Mouse (Mus musculus) layer of hippocampus, postnatal 36 days (tissue): ENCODE results near the gene Nxpe3. TPM values are rescaled to one million over a fixed set of nuclear protein-coding genes. Genes with fewer than 3 reads are reported as not detected.
"Not testable (repeated sequence)": the region's sequence is repeated elsewhere in the genome, so short reads cannot be mapped to it uniquely, and the experiment has no call there.

Experiments
- DNase-seq, 2 experiments: peaks; one replicate each; pipeline ENCODE4 v3.0.0; 2022
- total RNA-seq, 2 experiments: library from RNA; stranded (reverse); gene quantifications; 2 replicates each; pipeline ENCODE4 v1.2.3; 2021

Nxpe3 gene
- total RNA-seq, 2 experiments from 2014 or later = 11.7 to 12.0 TPM

DNA sequence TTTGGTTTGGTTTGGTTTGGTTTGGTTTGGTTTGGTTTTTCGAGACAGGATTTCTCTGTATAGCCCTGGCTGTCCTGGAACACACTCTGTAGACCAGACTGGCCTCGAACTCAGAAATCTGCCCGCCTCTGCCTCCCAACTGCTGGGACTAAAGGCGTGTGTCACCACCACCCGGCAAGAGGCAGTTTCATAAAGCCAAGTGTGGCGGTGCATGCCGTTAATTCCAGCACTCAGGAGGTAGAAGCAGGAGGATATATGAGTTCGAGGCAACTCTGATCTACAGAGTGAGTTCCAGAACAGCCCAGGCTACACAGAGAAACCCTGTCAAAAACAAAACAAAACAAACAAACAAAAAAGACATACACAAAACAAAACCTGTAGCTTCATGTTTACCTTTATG lies 57.4 kb downstream of the Nxpe3 start:
- DNase-seq = not testable (repeated sequence)

DNA sequence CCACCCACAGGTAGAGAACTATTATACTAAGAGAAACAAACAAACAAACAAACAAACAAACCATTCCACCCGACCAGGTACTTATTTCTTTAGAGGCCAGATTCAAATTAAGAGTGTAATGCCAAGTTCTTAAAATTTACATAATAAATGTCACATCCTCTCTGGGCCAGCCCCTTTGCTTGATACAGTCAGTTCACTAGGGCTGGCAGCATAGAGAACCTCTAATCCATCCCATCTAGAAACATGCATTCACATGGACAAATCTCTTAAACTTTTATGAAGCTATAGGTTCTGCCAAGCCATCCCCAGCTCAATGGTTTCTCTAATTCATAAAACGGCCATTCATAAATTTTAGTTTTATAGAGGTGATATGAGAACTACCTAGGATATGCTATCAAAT lies 57.9 kb downstream of the Nxpe3 start:
- no peak for DNase-seq

DNA sequence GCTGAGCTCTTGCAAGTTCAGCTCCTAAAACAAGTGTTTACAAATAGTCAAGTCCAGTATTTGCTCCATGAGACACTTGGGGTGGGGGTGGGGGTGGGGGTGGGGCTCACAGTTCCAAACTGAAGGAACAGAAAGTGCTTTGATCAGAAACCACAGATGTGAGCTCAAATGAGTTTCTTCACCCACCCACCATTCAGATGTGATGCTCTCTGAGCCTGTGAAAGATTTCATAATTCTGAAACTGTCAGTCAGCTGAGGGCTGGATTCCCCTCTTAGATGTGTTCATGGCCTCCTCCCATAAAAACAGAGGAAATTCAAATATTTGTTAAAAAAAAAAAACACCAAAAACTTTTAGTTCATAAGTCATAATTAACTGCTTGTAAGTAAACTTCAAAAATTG lies 59.3 kb downstream of the Nxpe3 start:
- no peak for DNase-seq

DNA sequence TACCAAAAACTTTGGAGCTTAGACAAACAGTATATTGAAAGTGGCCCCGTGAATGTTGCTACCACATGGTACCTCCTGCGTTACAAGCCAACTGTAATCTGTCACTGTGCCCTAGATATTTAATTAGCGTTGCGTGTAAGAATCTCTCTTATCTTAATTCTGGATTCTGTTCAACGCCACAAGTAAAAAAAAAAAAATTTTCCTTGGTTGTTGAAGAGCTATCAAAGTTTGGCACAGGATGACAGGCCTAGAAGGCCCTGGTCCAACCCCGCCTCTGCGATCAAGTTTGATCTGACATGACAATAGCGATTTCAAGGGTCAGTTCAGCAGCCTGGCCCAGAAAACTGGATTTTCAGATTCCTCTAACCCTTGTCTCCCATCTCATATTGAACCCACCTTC lies 62.5 kb downstream of the Nxpe3 start:
- DNase-seq = no peak

DNA sequence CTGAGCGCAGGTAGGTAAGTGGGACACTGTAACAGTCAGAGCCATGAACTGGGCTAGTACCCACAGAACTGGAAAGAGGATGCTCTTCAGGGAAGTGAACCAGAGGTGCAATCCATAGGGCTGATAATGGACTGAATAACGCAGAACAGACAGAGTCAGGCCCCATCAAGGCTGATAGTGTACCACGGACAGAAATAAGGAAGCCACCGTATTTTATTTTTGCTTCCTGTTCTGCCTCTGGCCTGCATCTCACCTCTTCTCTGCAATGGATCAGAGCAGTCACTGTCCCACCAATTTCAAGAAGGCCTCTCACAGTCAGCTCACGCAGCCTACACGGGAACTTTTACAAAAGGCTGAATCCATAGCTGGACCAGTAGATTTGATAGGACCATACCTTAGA lies 63.0 kb downstream of the Nxpe3 start:
- DNase-seq = no peak

DNA sequence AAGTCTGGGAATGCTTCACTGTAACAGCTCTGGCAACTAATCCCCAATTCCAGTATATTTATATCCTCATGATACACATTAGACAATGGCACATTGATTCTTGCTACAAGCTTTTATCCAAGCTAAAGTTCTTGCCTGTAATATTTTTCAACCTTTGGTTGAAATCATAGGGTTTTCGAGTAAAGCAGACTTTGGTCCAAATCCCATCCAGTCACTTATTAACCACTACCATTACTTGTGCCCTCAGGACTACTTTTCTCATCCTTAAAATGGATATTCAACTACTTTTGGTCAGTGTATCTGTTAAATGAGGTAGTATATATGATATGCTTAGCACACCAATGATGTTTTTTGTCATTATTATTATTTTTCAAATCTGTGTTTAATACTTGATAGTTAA lies 63.6 kb downstream of the Nxpe3 start:
- no peak for DNase-seq

DNA sequence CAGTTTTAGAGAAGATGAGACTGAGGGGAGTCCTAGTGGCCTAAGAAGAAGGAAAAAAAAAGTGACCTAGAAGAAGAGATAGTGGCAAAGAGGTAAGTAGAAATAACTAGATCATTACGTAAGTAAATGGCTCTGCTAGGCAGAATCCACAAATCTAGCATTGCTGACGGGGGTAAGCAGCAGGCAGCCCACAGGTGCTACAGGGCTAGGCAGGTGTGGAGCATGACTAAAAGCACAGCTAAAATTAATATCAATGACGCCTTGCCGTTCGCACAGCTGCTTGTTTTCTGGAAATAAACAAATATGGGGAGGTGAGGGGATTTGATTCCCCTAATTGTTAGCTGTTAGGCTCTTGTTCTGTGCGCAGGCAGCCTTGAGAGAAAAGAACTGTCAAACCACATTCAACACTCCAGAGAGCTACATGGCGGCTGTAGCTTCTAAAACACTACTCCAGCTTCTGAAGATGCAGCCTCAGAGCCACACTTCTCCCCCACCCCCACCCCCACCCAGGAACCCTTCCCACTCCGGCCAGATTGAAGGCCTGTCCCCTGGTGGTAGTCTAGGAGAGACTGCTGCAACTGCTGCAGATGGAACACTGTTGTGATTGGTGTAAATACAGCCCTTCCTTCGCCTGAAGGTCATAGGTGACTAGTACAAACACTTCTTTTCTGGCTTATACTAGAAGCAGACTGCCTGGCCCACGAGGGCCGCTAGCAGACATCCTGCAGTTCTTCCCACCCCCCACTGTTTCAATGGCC lies 71.5 kb downstream of the Nxpe3 start:
- DNase-seq = no peak

DNA sequence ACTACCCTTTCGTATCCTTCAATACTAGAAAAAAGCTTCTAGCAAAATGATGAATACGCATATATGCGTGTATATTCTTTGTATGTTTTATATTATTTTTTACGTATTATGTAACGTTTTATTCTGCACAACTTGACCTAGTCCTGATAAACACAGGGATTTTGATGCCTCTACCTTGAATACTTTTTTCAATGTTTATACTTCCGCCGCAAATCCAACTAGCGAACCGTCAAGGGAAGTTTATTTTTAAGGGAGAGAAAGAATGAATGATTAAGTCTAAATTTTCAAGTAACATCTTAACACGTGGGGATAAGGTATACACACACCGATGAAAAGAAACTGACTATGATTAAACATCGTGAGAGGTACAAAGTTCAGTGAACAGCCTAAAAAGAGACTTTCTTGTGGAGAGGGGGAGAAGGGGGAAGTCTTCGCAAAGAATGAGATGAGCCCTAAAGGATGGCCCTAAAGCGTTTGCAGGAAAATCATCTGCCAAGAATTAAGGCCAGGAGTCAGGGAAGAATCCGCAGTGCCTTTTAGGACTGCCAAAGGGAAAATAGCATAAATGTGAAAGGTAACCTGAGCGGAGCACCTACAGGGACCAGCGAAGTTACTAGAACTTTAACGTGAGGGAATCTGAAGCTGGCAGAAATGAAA lies 72.2 kb downstream of the Nxpe3 start:
- no peak for DNase-seq

DNA sequence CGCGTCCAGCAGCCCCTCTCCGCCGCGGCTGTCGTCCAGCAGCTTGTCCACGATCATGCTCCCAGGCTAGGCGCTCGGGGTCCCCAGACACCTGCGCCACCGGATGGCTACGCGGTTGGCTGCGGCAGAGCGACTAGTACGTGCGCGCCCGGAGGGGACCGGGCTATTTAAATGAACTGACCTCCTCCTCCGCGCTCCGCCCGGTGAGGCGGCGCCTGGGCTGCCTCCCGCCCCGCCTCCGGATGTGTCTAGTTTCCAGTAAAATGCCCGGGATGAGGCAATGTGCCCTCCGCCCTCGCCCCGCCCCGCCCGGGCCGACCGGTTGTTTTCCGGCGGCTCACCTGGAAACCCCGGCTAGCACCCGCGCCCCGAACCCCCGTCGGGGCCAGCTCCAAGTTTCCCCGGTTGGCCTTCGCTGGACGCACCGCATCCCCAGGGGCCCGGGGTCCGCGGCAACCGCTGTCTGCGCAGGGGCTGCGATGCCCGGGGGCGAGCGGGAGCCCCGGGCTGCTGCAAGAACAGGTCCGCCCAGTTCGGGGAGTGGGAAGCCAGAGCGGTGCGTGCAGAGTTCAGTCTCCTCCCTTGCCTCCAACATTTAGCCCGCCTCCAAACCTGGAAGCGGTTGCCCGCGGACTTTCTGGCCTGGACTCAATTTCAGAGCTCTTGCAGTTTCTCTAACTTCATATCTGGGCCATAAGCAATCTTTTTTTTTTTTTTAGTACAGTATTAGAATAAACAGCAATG lies 72.9 kb downstream of the Nxpe3 start:
- peak; percentile 82 for DNase-seq

DNA sequence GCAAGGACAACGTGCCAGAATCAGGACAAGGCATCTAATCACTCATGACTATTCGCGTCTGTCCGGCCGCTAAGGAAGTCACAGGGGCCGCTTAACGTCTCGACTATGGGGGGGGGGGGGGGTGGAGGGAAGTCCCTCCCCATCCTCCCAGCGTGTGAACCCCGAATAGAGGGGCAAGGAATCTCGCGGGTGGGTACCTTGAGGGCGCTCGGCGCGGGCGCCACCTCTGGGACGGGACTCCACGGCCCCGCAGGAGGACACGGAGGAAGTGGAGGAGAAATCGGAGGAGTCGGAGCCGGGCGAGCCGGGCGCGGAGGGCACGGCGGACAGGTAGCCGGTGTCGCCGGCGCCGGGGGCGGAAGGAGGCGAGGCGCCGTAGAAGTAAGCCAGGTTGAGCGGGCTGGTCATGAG lies 73.5 kb downstream of the Nxpe3 start:
- no peak for DNase-seq

DNA sequence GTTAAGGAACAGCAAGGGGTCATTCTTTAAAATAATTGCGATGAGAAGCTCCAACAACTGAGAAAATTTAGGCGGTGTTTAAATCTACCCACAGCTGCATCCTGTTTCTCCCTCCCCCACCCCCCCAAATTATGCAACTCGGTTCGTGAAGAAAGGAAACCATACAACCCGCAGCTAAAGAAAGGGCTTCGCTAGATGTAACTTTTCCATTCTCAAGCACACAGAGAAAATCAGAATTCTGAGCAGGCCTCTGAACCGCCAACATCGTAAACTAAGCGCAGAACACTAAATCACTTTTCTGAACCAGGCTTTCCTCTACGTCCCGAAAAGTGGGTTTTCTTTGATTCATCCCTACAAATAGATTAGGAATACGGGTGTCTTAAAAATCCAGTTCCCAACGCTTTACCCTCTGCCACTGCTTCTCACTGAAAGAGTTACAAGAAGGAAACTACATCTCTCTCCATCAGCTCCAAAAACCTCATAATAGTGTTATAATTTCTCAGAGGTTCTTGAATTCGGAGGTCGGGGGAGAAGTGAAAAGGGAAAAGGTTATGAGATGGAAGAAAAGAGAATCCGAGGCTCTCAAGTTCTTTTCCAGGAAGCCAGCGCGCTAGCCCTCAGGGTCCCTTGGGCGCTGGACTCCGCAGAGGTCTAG lies 74.0 kb downstream of the Nxpe3 start:
- DNase-seq = no peak

DNA sequence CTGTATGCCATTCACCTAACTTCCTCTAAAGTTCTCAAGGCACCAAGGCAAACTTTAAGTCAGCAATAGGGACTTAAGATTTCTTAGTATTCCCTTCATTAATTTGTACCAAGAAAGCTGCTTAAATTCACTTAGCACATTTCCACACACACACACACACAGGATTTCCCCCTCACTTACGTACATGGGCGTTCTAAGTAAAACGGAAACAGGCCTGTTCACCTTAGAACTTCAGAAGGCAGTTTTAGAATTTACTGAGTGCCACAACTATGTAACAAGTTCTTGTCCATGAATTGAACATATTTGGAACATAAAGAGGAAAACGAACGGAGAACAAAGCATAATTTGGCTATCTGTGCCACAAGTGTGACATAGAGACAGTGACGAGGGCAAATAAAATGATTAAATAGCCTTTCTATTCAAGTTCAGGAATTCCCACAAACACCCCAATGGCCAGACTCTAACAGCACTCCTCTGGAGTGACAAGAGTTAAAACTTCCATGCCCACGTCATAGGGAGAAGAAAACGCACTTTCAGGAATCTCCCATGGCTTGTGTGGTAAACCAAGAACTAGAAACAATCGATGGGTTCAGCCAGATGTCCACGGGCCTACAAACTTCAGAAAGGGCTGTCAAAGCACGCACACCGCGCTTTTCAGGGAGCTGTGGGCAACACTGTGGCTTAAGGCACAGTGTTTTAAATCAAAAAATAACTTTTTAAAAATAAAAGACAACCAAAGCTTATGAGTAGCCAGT lies 74.7 kb downstream of the Nxpe3 start:
- no peak for DNase-seq

DNA sequence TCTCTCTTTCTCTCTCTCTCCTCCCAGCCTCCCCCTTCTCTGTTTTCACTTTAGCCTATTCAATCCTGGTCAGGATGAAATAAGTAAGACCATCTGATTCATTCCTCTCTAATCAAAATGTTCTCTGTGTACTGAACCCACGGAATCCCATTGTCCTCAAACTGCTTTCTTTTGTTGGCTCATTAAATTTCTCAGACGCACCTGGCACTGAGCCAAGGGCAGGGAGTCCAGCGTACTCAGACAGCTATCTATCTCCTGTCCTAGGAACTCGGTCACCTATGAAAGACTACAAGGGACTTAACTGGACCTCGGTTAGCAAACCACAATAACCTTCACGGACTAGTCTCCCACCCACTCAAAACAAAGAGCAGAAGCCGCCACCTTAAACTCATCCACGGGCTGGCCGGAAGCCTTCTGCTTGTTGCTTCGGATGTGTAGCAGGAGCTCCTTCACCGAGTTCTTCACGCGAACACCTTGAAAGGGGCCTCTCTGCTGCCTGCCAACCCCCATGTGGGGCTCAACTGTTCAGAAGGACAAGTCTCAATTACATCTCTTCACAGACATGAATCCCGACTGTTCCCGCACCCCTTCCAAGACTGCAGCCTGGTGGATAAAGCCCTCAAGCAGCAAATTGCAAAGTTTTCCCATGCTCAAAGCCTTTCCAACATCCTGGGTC lies 75.8 kb downstream of the Nxpe3 start:
- DNase-seq = no peak

DNA sequence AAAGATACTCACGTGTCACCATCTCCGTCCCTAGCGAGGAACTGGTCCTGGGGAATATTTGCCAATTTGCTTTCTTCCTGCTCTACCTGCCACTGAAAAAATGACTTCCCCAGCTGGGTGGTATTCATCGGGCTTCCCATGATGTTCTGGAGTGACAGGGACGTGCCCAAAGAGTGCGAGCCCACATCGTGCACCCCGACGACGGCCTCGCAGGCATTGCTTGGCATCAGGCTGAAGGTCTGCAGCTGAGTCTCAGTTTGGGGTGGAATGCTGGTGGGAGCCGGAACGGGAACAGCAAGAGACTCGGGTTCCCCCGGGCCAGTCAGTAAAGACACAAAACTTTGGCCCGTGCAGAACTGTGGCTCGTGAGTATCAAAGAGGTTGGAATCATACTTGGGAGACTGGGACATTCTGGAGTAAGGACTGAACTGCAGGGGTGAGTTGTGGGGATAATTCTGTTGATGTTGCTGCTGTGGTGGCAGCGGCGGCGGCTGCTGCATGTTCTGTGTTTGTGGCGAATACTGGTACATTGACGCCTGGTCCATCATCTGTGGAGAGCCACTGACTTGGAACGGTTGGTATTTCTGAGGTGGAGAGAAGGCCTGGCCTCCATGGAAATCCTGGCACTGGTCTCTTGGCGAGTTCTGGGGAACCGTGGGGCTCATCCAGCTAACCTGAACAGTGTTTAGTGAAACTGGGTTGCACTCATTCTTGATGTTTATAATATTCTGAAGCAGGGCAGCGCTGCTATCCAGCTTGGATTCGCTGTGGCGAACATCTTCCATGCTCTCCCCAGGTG lies 77.2 kb downstream of the Nxpe3 start:
- DNase-seq = no peak

DNA sequence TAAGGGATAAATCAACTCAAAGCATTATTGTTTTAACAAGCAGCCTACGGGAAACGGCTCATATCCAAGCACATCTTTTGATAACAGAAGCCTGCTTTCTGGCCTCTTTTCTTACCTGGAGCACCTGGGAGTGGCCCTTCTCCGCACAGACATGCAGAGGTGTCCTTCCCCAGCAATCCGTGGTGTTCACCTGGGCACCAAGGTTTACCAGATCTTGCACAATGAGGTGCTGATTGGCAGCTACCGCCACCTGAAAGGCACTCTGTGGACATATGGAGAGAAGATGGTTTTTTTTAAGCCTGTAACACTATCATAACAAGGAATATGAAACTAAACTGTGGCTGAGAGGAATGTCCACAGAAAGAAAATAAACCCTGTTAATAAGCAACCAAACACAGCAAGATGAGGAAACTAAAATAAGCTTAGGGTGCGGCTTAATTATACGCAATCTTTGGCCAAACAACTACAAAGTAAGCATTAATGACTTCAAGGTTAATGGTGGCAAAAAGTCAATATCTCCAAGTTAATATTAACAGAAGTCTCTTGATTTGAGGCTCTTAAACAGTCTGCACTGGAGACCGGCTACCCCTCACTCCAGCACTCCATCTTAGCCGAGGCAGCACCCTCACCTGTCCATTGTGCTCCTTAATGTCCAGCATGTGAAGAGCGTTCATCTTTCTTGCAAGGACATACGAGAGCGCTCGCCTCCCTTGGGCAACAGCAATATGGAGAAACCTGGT lies 78.7 kb downstream of the Nxpe3 start:
- no peak for DNase-seq

DNA sequence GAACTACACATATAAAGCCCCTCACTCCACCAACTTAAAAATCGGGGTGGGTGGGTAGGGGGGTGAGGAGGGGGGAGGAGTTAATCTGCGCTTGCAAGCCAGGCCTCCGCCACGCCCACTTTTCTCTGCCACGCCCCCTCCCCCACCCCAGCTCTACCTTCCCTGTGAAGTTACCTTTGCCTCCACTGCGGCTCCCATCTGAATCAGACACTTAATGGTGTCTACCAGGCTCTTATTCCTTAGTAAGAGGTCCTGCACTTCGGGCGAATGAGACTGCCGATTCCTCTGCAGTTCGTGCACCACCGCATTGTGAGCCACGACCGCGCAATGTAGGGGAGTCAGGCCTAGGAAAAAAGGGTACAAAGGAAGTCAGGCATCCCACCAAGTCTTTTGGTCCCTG lies 79.6 kb downstream of the Nxpe3 start:
- no peak for DNase-seq

DNA sequence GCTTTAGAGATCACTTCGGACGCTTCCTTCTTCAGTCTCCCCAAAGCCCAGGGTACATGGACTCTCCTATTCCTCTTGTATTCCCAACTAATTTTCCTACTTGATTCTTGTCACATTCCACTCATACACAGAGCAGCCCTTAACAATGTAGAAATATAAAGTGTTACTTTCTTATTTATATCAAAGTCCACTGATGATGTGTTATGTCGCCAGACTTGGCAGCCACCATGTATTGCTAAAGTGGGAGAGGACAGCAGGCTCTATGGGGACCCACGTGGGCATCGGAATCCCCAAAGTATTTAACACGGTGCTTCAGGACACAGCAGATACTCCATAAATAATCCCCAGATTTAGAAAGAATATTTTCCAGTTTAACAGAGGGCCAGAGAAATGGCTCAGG lies 80.4 kb downstream of the Nxpe3 start:
- DNase-seq = no peak

DNA sequence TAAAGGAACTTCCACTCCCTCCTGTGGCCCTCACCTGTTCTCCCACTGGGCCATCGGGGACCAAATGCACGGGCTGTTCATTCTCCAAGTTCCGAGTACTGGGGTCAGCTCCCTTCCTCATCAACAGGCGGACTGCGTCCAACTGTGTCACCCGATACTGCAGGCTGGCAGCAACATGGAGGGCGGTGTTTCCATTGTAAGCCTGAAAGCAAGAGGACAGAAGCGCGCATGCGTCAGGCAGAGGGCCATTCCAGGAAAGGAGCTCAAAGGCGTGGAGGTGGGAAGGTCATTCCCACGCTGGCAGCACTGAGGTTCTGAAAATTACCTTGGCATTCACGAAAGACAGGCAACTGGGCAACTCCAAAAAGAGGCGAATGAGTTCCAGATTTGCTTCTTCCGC lies 81.2 kb downstream of the Nxpe3 start:
- no peak for DNase-seq

DNA sequence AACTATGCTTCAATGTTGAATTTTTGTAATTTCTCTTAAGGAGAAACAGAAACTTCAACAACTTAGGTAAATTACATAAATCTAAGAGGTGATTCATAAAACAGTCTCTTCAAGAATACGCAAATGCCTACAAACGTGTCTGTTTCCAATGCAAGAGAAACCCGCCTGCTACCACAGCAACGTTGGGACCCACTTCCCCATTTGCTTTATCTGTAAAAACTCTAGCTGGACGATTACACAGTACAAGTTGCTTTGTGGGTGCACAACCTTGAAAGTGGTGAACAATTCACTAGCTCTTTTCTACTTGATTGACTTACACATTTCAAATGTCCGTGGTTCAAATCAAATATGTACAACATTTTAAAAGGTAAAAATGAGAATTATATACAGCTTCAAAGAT lies 83.3 kb downstream of the Nxpe3 start:
- DNase-seq = no peak
